Mouse (Mus musculus) thymus, adult 2 months (tissue): Measurements from ENCODE around the gene Mycbp2. TPM values are rescaled to one million over a fixed set of nuclear protein-coding genes. Genes with fewer than 3 reads are reported as not detected.

ENCODE experiments used
- DNase-seq: peaks from one replicate; pipeline ENCODE4 v3.0.0; 2021
- H3K27ac ChIP-seq: fragments of 200-500 bp; 2 replicates; pipeline ENCODE4 v1.5.1; 2012; ENCODE audit warnings: low read length, control low read depth; ENCODE audit not compliant: control insufficient read depth, insufficient read depth
- H3K27me3 ChIP-seq: fragments of 200-500 bp; 2 replicates; pipeline ENCODE4 v1.6.1; 2012; ENCODE audit warnings: mild to moderate bottlenecking, low read length, moderate library complexity, mixed read lengths; ENCODE audit not compliant: control insufficient read depth, insufficient read depth
- H3K36me3 ChIP-seq: fragments of 200-500 bp; 2 replicates; pipeline ENCODE4 v1.6.1; 2012; ENCODE audit warnings: mild to moderate bottlenecking, low read length, moderate library complexity; ENCODE audit not compliant: control insufficient read depth, insufficient read depth
- H3K4me1 ChIP-seq: fragments of 200-500 bp; replicated peaks from 2 replicates; pipeline ENCODE4 v1.6.1; 2012; ENCODE audit warnings: low read length; ENCODE audit not compliant: control insufficient read depth, insufficient read depth
- H3K4me3 ChIP-seq: fragments of 200-500 bp; 2 replicates; pipeline ENCODE4 v1.5.1; 2012; ENCODE audit warnings: mild to moderate bottlenecking, low read length, control low read depth, moderate library complexity; ENCODE audit not compliant: control insufficient read depth, insufficient read depth
- CTCF ChIP-seq: fragments of 200-500 bp; IDR thresholded peaks from 2 replicates; pipeline ENCODE4 v1.5.1; 2012; ENCODE audit warnings: mild to moderate bottlenecking, control low read depth, low read length, moderate library complexity, borderline replicate concordance; ENCODE audit not compliant: control insufficient read depth, poor library complexity, insufficient read depth; ENCODE audit errors: extremely low read depth
- POLR2A ChIP-seq: fragments of 200-500 bp; IDR thresholded peaks from 2 replicates; pipeline ENCODE4 v1.6.1; 2012; ENCODE audit warnings: mild to moderate bottlenecking, low read length, control low read depth, moderate library complexity; ENCODE audit not compliant: control insufficient read depth, poor library complexity, insufficient read depth; ENCODE audit errors: extremely low read depth
- WGBS: fragments of 180-500 bp; shearing (Covaris S2); methylation state at CpG from one replicate; pipeline ENCODE4 v1.1.7; 2018; 5-methylcytosine and 5-hydroxymethylcytosine counted together
- polyA plus RNA-seq: library from polyadenylated mRNA; depleted of rRNA; stranded (reverse); fragments of >200 nt; gene quantifications from 2 replicates; pipeline ENCODE4 v1.2.3, GENCODE M21; 2012

Gene Mycbp2
- polyA plus RNA-seq, 1 experiment, result 37.9 TPM

DNA sequence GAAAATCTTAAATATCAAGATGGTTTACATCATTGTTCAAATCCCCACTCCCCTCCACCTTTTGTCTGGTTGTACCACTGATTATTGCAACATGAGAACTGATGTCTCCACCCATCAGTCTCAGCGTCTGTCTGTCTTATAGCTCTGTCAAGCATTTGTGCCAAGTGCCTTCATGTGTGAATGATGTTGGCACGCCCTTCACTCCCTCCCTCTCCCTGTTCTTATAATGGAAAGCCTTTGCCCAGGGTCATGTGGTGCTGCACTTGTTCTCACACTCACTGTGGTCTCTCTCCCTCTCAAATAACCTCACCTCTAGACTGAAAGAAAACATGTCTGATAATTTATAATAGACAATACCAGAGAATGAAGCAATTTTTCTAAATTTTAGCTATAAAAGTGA, 124.3 kb downstream of the Mycbp2 start:
- H3K4me1 ChIP-seq, result no peaks in the 10 kb centered on the region
- no peak overlapping the region for H3K4me3 ChIP-seq
- peaks cover 26% of the 10 kb centered on the region for H3K36me3 ChIP-seq

DNA sequence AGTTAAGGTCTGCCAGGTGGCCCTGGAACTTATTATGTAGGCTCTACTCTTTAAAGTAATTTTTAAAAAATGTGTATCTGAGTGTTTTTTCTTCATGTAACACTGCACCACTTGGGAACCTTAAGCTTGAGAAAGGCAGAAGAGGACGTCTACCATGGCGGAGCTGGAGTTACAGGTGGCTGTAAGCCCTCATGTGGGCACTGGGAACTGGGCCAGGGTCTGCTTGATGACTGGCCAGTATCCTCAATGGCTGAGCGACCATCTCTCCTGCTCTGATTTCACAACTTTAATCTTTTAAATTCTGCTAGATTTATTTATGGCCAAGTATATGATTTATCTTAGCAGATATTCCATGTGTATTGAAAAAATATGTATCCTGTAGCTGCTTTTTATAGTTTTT, 124.9 kb downstream of the Mycbp2 start:
- TF ChIP-seq POLR2A, result no peak
- DNase-seq, result no peak
- Histone ChIP-seq H3K27ac (no peak overlapping the region), H3K4me3 (no peak overlapping the region), H3K36me3 (peaks cover 30% of the 10 kb centered on the region), H3K27me3 (no peaks in the 10 kb centered on the region), H3K4me1 (no peaks in the 10 kb centered on the region)
- 94% methylated on average over 3 of the region's 3 CpGs for WGBS

More for the DNA sequence above, 124.3 kb downstream of the Mycbp2 start:
- H3K27me3 ChIP-seq, result no peaks in the 10 kb centered on the region
- no peak overlapping the region for H3K27ac ChIP-seq
- TF ChIP-seq POLR2A, result no peak
- no peak for TF ChIP-seq CTCF
- 94% methylated on average over 2 of the region's 2 CpGs for WGBS
- DNase-seq, result no peak

DNA sequence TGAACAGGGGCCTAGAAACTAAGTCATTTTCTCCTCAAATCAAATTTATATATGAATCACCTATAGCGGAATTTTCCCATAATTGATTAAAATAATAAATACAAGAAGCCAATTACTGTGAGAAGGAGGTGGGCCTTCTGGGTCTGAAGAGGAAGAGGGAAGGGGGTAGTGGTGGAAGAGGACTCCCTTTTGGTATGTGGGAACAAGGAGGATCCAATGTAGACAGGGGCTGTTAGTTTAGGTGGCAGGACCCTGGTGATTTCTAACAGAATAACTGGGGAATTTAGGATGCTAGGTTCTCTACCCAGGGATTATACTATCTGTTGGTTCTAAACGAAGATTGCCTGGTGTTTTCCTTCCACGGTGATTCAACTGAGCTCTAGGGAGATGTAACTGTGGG, 130.3 kb downstream of the Mycbp2 start:
- DNase-seq, result no peak
- 98% methylated on average over 3 of the region's 3 CpGs for WGBS
- Histone ChIP-seq H3K27me3 (no peaks in the 10 kb centered on the region), H3K4me3 (no peak overlapping the region), H3K36me3 (peaks cover 37% of the 10 kb centered on the region), H3K27ac (no peak overlapping the region), H3K4me1 (no peaks in the 10 kb centered on the region)
- TF ChIP-seq POLR2A (no peak), CTCF (no peak)

DNA sequence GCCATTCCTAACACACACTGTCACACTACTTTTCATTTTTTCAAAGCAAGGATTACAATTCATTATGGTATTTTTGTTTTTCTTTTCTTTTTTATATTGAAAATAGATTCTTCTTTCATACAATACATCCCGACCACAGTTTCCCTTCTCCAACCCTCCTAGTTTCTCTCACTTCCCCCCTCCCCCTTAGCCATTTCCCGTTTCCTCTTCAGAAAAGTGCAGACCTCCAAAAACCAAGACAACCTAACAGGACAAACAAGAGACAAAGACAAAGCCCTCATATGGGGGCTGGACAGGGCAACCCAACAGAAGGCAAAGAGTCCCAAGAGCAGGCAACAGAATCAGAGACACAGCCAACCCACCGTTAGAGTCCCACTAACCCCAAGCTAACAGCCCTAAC, 160.0 kb downstream of the Mycbp2 start:
- no peak for DNase-seq
- H3K27me3 ChIP-seq, result no peaks in the 10 kb centered on the region
- peaks cover 13% of the 10 kb centered on the region for H3K36me3 ChIP-seq
- H3K4me1 ChIP-seq, result no peaks in the 10 kb centered on the region
- no peak overlapping the region for H3K4me3 ChIP-seq
- TF ChIP-seq CTCF (no peak), POLR2A (no peak)
- WGBS, result 79% methylated on average over 3 of the region's 3 CpGs
- no peak overlapping the region for H3K27ac ChIP-seq

DNA sequence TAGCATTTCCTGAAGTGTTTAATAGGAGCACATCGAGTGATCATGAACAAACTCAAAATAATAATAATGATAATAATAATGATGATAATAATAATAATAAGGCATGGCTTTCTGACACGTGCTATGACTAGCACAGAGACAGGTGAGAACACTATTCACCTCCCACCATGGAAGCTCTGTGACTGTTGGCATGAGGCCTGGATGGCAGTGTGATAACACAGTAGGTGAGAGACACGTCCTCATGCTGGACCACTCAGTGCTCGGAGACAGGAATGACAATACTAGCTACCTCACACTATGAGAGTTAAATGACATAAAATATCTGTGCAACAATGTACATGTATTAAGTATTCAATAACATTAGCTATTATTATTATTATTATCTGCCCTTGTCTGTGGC, 160.5 kb downstream of the Mycbp2 start:
- Histone ChIP-seq H3K27me3 (no peaks in the 10 kb centered on the region), H3K4me1 (no peaks in the 10 kb centered on the region), H3K36me3 (peaks cover 13% of the 10 kb centered on the region), H3K27ac (no peak overlapping the region), H3K4me3 (no peak overlapping the region)
- TF ChIP-seq CTCF (no peak), POLR2A (no peak)
- 96% methylated on average over 4 of the region's 4 CpGs for WGBS
- no peak for DNase-seq

DNA sequence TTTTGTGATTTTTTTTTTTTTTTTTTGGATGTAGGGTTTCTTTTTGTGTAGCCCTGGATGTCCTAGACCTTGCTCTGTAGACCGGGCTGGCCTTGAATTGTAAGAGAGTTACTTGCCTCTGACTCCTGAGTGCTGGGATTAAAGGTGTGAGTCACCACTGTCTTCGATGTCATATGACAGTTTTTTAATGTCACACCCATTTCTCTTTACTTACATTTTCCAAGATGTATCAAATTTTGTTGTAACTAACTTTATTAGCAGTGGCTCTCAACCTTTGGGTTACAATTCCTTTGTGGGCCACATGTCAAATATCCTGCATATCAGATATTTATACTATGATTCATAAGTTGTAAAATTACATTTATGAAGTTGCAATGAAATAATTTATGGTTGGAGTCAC, 166.5 kb downstream of the Mycbp2 start:
- H3K27ac ChIP-seq, result no peak overlapping the region
- H3K27me3 ChIP-seq, result no peaks in the 10 kb centered on the region
- TF ChIP-seq CTCF, result no peak
- no peak for TF ChIP-seq POLR2A
- no peak overlapping the region for H3K4me3 ChIP-seq
- DNase-seq, result no peak
- H3K4me1 ChIP-seq, result no peaks in the 10 kb centered on the region
- WGBS, result 98% methylated on average over 2 of the region's 2 CpGs
- H3K36me3 ChIP-seq, result peaks cover 8% of the 10 kb centered on the region; the same call in 1 of the 2 replicates

DNA sequence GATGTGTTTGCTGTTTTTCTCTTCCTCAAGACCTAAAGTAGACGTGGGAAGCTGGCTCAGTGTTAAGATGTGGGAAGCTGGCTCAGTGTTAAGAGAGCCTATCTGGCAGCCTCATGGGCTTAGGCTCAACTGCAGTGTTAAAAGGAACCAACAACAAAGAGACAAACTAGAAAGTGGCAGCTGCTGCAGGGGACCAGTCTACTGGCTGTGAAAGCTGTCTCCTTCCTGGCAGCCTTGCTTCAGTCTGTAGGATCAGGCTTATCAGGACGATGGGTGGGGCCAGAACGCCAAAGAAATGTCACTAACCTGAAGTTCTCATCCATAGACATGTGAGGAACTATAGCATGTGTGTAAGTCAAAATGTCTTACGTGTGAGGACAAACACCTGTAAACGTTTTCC, 183.7 kb downstream of the Mycbp2 start:
- no peak for TF ChIP-seq POLR2A
- no peak for TF ChIP-seq CTCF
- Histone ChIP-seq H3K27me3 (no peaks in the 10 kb centered on the region), H3K4me1 (no peaks in the 10 kb centered on the region), H3K4me3 (no peak overlapping the region), H3K36me3 (no peaks in the 10 kb centered on the region), H3K27ac (no peak overlapping the region)
- 90% methylated on average over 5 of the region's 5 CpGs for WGBS
- no peak for DNase-seq
